Mouse (Mus musculus): Measurements from ENCODE around the gene Gm42742. TPM values are rescaled to one million over a fixed set of nuclear protein-coding genes. Genes with fewer than 3 reads are reported as not detected.

Gene Gm42742
- polyA plus RNA-seq, 1 experiment = 37.7 TPM

Other genes with a start within 250 kb of the Gm42742 start
- gene Ypel3, start 244.1 kb downstream of the Gm42742 start, polyA plus RNA-seq (2012; fragmentation: generic; extraction: Trizol) = 82.2 TPM
- 0.23 TPM for gene Tbx6, start 239.6 kb downstream of the Gm42742 start, polyA plus RNA-seq (2012; fragmentation: generic; extraction: Trizol)
- 113 TPM for gene Ppp4c, start 228.6 kb downstream of the Gm42742 start, polyA plus RNA-seq (2012; fragmentation: generic; extraction: Trizol)
- gene Fam57b, start 223.4 kb downstream of the Gm42742 start, polyA plus RNA-seq (2012; fragmentation: generic; extraction: Trizol) = 0.94 TPM
- gene 4930451I11Rik, start 189.5 kb downstream of the Gm42742 start, polyA plus RNA-seq (2012; fragmentation: generic; extraction: Trizol) = not detected
- gene Doc2a, start 173.7 kb downstream of the Gm42742 start, polyA plus RNA-seq (2012; fragmentation: generic; extraction: Trizol) = not detected
- gene Hirip3, start 159.1 kb downstream of the Gm42742 start, polyA plus RNA-seq (2012; fragmentation: generic; extraction: Trizol) = 16.2 TPM
- 62.4 TPM for gene Ino80e, start 158.7 kb downstream of the Gm42742 start, polyA plus RNA-seq (2012; fragmentation: generic; extraction: Trizol)
- 26.6 TPM for gene Taok2, start 136.4 kb downstream of the Gm42742 start, polyA plus RNA-seq (2012; fragmentation: generic; extraction: Trizol)
- 34.1 TPM for gene Tmem219, start 98.2 kb downstream of the Gm42742 start, polyA plus RNA-seq (2012; fragmentation: generic; extraction: Trizol)
- gene Kctd13, start 92.2 kb downstream of the Gm42742 start, polyA plus RNA-seq (2012; fragmentation: generic; extraction: Trizol) = 14.6 TPM
- 0.11 TPM for gene Asphd1, start 71.5 kb downstream of the Gm42742 start, polyA plus RNA-seq (2012; fragmentation: generic; extraction: Trizol)
- gene Sez6l2, start 70.5 kb downstream of the Gm42742 start, polyA plus RNA-seq (2012; fragmentation: generic; extraction: Trizol) = 0.10 TPM
- gene Cdipt, start 45.2 kb downstream of the Gm42742 start, polyA plus RNA-seq (2012; fragmentation: generic; extraction: Trizol) = 173 TPM
- gene Cdiptos, start 45.0 kb downstream of the Gm42742 start, polyA plus RNA-seq (2012; fragmentation: generic; extraction: Trizol) = 0.18 TPM
- gene Mvp, start 6.5 kb downstream of the Gm42742 start, polyA plus RNA-seq (2012; fragmentation: generic; extraction: Trizol) = 111 TPM
- 0.95 TPM for gene Pagr1b, start 4.6 kb downstream of the Gm42742 start, polyA plus RNA-seq (2012; fragmentation: generic; extraction: Trizol)
- gene Pagr1a, start 3.7 kb downstream of the Gm42742 start, polyA plus RNA-seq (2012; fragmentation: generic; extraction: Trizol) = 8.1 TPM
- not detected for gene Prrt2, start 114 bp upstream of the Gm42742 start, polyA plus RNA-seq (2012; fragmentation: generic; extraction: Trizol)
- gene Maz, start 5.9 kb upstream of the Gm42742 start, polyA plus RNA-seq (2012; fragmentation: generic; extraction: Trizol) = 115 TPM
- 29.9 TPM for gene Kif22, start 21.4 kb upstream of the Gm42742 start, polyA plus RNA-seq (2012; fragmentation: generic; extraction: Trizol)
- gene Zg16, start 66.2 kb upstream of the Gm42742 start, polyA plus RNA-seq (2012; fragmentation: generic; extraction: Trizol) = not detected
- gene AI467606, start 70.3 kb upstream of the Gm42742 start, polyA plus RNA-seq (2012; fragmentation: generic; extraction: Trizol) = 45.0 TPM
- 0.04 TPM for gene Qprt, start 101.1 kb upstream of the Gm42742 start, polyA plus RNA-seq (2012; fragmentation: generic; extraction: Trizol)
- 21.7 TPM for gene Spn, start 116.7 kb upstream of the Gm42742 start, polyA plus RNA-seq (2012; fragmentation: generic; extraction: Trizol)
- gene Cd2bp2, start 175.0 kb upstream of the Gm42742 start, polyA plus RNA-seq (2012; fragmentation: generic; extraction: Trizol) = 58.3 TPM
- 62.8 TPM for gene Tbc1d10b, start 187.4 kb upstream of the Gm42742 start, polyA plus RNA-seq (2012; fragmentation: generic; extraction: Trizol)
- gene Mylpf, start 187.8 kb upstream of the Gm42742 start, polyA plus RNA-seq (2012; fragmentation: generic; extraction: Trizol) = 10,881 TPM
- gene Zfp553, start 212.0 kb upstream of the Gm42742 start, polyA plus RNA-seq (2012; fragmentation: generic; extraction: Trizol) = 11.4 TPM
- 2.2 TPM for gene Sept1, start 212.0 kb upstream of the Gm42742 start, polyA plus RNA-seq (2012; fragmentation: generic; extraction: Trizol)
- gene Zfp771, start 223.2 kb upstream of the Gm42742 start, polyA plus RNA-seq (2012; fragmentation: generic; extraction: Trizol) = 34.9 TPM
- gene Dctpp1, start 239.6 kb upstream of the Gm42742 start, polyA plus RNA-seq (2012; fragmentation: generic; extraction: Trizol) = 76.9 TPM

All from myocyte (in vitro differentiated cells).